Mouse (Mus musculus): ENCODE measurements at regions not wholly inside any gene's neighbourhood (a gene's known extent, or its start where the extent isn't known, plus 50 kb on each side); places are given as distances from the start of the nearest gene placed in this dataset.

- DNase-seq (ENCODE audit: low spot score): peak; percentile 55
- Histone ChIP-seq H3K9ac (replicated peaks; ENCODE audit: low read length) (no peak overlapping the region), H3K27ac (no peak overlapping the region), H3K27me3 (ENCODE audit: insufficient read depth, low read length) (no peaks in the 10 kb centered on the region), H3K4me3 (ENCODE audit: low read length) (no peak overlapping the region), H3K4me1 (ENCODE audit: insufficient read depth, low read length) (peaks cover 4% of the 10 kb centered on the region; the same call in 1 of the 2 replicates), H3K4me2 (ENCODE audit: low read depth, low read length) (no peak overlapping the region), H3K9me3 (ENCODE audit: low read length) (no peaks in the 10 kb centered on the region), H3K36me3 (ENCODE audit: insufficient read depth, low read length) (no peaks in the 10 kb centered on the region)
- WGBS: 51% methylated on average over 12 of the region's 12 CpGs
- ATAC-seq: 0 out of 2 replicates have a peak, but pooled peaks have one; percentile 24
- no peak for TF ChIP-seq CTCF (IDR thresholded peaks at IDR 0.05; ENCODE audit: low read depth)
Observed at GRCm38 (mm10) chr14:62163120-62163796, 129.1 kb upstream of the Rnaseh2b start.

DNA sequence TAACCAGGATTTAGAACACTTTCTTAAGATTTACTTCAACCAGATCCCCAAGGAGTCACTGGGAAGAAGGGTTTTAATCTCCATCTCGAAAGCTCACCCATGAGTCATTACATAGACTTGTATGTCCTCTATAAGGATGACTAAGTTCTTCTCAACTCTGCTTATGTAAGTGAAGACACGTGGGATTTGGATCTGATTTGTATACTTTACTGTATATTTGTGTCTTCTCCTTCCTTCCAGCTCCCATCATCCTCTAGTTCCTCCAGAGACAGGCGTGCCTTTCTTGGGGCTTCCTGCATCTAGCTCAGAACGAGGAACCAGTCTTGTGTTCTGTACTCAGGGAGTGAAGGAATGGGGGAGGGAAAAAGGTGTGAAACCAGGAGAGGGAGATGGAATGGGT lies 127.5 kb upstream of the Rnaseh2b start:
- WGBS: 79% methylated on average over 4 of the region's 4 CpGs
- Histone ChIP-seq H3K9ac (replicated peaks; ENCODE audit: low read length) (no peak overlapping the region), H3K4me1 (ENCODE audit: insufficient read depth, low read length) (peaks cover 4% of the 10 kb centered on the region; the same call in 1 of the 2 replicates), H3K4me3 (ENCODE audit: low read length) (no peak overlapping the region), H3K9me3 (ENCODE audit: low read length) (no peaks in the 10 kb centered on the region), H3K27ac (no peak overlapping the region), H3K27me3 (ENCODE audit: insufficient read depth, low read length) (no peaks in the 10 kb centered on the region), H3K36me3 (ENCODE audit: insufficient read depth, low read length) (no peaks in the 10 kb centered on the region), H3K4me2 (ENCODE audit: low read depth, low read length) (no peak overlapping the region)
- no peak for TF ChIP-seq CTCF (IDR thresholded peaks at IDR 0.05; ENCODE audit: low read depth)
- no peak for ATAC-seq
- DNase-seq (ENCODE audit: low spot score): no peak

- Histone ChIP-seq H3K27me3 (ENCODE audit: insufficient read depth, low read length) (no peaks in the 10 kb centered on the region), H3K4me1 (ENCODE audit: insufficient read depth, low read length) (peaks cover 4% of the 10 kb centered on the region; the same call in 1 of the 2 replicates), H3K4me2 (ENCODE audit: low read depth, low read length) (no peak overlapping the region), H3K4me3 (ENCODE audit: low read length) (no peak overlapping the region), H3K27ac (no peak overlapping the region), H3K9me3 (ENCODE audit: low read length) (no peaks in the 10 kb centered on the region), H3K9ac (replicated peaks; ENCODE audit: low read length) (no peak overlapping the region), H3K36me3 (ENCODE audit: insufficient read depth, low read length) (no peaks in the 10 kb centered on the region)
- DNase-seq (ENCODE audit: low spot score): no peak
- ATAC-seq: no peak
- no peak for TF ChIP-seq CTCF (IDR thresholded peaks at IDR 0.05; ENCODE audit: low read depth)
- WGBS: 57% methylated on average over 1 of the region's 1 CpGs
Observed at GRCm38 (mm10) chr14:62166006-62166405, 126.4 kb upstream of the Rnaseh2b start.

- H3K4me1 ChIP-seq (ENCODE audit: insufficient read depth, low read length): peaks cover 4% of the 10 kb centered on the region; the same call in 1 of the 2 replicates
- TF ChIP-seq CTCF (IDR thresholded peaks at IDR 0.05; ENCODE audit: low read depth): no peak
- 0 out of 2 replicates have a peak, but pooled peaks have one; percentile 27 for ATAC-seq
- H3K4me2 ChIP-seq (ENCODE audit: low read depth, low read length): no peak overlapping the region
- H3K27ac ChIP-seq: no peak overlapping the region
- H3K9me3 ChIP-seq (ENCODE audit: low read length): no peaks in the 10 kb centered on the region
- H3K27me3 ChIP-seq (ENCODE audit: insufficient read depth, low read length): no peaks in the 10 kb centered on the region
- no peaks in the 10 kb centered on the region for H3K36me3 ChIP-seq (ENCODE audit: insufficient read depth, low read length)
- no peak for DNase-seq (ENCODE audit: low spot score)
- H3K4me3 ChIP-seq (ENCODE audit: low read length): no peak overlapping the region
- H3K9ac ChIP-seq (replicated peaks; ENCODE audit: low read length): no peak overlapping the region
- 55% methylated on average over 5 of the region's 5 CpGs for WGBS
Observed at GRCm38 (mm10) chr14:62166596-62166995, 125.8 kb upstream of the Rnaseh2b start.

DNA sequence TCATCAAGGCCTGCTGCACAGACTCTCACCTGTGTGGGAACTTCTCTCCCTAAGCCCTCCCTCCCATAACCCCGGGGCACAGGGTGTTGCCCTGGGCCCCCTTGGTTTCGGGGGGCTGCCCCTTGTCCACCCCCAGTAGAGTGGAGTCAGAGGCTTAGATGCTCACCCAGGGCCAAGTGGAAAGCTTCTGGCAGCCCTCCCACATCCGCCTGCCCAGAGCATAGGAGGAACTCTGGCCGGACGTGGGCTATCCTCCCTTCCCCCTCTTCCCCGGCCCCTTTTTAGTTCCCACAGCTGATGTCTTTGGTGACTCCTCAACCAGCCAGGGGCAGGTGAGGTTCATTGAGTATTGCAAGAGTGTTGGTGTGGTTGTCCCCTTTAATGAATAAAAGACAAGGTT lies 125.3 kb upstream of the Rnaseh2b start:
- Histone ChIP-seq H3K36me3 (ENCODE audit: insufficient read depth, low read length) (no peaks in the 10 kb centered on the region), H3K4me2 (ENCODE audit: low read depth, low read length) (no peak overlapping the region), H3K4me1 (ENCODE audit: insufficient read depth, low read length) (peaks cover 4% of the 10 kb centered on the region; the same call in 1 of the 2 replicates), H3K9me3 (ENCODE audit: low read length) (no peaks in the 10 kb centered on the region), H3K27ac (no peak overlapping the region), H3K9ac (replicated peaks; ENCODE audit: low read length) (no peak overlapping the region), H3K4me3 (ENCODE audit: low read length) (no peak overlapping the region), H3K27me3 (ENCODE audit: insufficient read depth, low read length) (no peaks in the 10 kb centered on the region)
- ATAC-seq: no peak
- 60% methylated on average over 6 of the region's 6 CpGs for WGBS
- TF ChIP-seq CTCF (IDR thresholded peaks at IDR 0.05; ENCODE audit: low read depth): no peak
- no peak for DNase-seq (ENCODE audit: low spot score)

GRCm38 (mm10) chr14:62168711-62169110 lies 123.7 kb upstream of the Rnaseh2b start:
- Histone ChIP-seq H3K9me3 (ENCODE audit: low read length) (no peaks in the 10 kb centered on the region), H3K4me3 (ENCODE audit: low read length) (no peak overlapping the region), H3K27me3 (ENCODE audit: insufficient read depth, low read length) (no peaks in the 10 kb centered on the region), H3K27ac (no peak overlapping the region), H3K9ac (replicated peaks; ENCODE audit: low read length) (no peak overlapping the region), H3K4me1 (ENCODE audit: insufficient read depth, low read length) (peaks cover 4% of the 10 kb centered on the region; the same call in 1 of the 2 replicates), H3K36me3 (ENCODE audit: insufficient read depth, low read length) (no peaks in the 10 kb centered on the region), H3K4me2 (ENCODE audit: low read depth, low read length) (no peak overlapping the region)
- TF ChIP-seq CTCF (IDR thresholded peaks at IDR 0.05; ENCODE audit: low read depth): no peak
- no peak for DNase-seq (ENCODE audit: low spot score)
- WGBS: 84% methylated on average over 6 of the region's 6 CpGs
- no peak for ATAC-seq

DNA sequence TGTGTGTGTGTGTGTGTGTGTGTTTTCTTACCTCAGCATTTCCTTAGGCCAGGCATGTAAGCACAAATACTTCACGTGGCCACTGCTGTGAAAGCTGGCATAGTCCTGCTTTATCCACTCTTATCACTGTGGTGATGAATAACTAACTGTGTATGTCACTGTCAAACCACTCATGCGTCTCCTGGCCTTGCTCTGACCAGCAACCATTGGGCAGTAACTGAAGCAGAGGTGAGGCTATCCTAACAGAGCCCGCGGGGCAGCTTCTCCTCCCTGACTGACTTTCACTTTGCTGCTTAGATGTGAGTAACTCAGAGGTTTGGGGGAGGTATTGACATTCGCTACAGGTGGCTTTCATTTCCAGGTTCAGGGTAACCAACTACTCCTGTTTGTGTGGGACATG lies 122.0 kb upstream of the Rnaseh2b start:
- no peak for TF ChIP-seq CTCF (IDR thresholded peaks at IDR 0.05; ENCODE audit: low read depth)
- no peak for DNase-seq (ENCODE audit: low spot score)
- no peak for ATAC-seq
- WGBS: 59% methylated on average over 5 of the region's 5 CpGs
- H3K9me3 ChIP-seq (ENCODE audit: low read length): no peaks in the 10 kb centered on the region
- no peak overlapping the region for H3K4me2 ChIP-seq (ENCODE audit: low read depth, low read length)
- no peak overlapping the region for H3K9ac ChIP-seq (replicated peaks; ENCODE audit: low read length)
- H3K36me3 ChIP-seq (ENCODE audit: insufficient read depth, low read length): no peaks in the 10 kb centered on the region
- no peak overlapping the region for H3K27ac ChIP-seq
- no peaks in the 10 kb centered on the region for H3K27me3 ChIP-seq (ENCODE audit: insufficient read depth, low read length)
- H3K4me1 ChIP-seq (ENCODE audit: insufficient read depth, low read length): peaks cover 9% of the 10 kb centered on the region
- no peak overlapping the region for H3K4me3 ChIP-seq (ENCODE audit: low read length)
